Mouse (Mus musculus): ENCODE data around the gene Fermt1.

Fermt1 gene

DNA sequence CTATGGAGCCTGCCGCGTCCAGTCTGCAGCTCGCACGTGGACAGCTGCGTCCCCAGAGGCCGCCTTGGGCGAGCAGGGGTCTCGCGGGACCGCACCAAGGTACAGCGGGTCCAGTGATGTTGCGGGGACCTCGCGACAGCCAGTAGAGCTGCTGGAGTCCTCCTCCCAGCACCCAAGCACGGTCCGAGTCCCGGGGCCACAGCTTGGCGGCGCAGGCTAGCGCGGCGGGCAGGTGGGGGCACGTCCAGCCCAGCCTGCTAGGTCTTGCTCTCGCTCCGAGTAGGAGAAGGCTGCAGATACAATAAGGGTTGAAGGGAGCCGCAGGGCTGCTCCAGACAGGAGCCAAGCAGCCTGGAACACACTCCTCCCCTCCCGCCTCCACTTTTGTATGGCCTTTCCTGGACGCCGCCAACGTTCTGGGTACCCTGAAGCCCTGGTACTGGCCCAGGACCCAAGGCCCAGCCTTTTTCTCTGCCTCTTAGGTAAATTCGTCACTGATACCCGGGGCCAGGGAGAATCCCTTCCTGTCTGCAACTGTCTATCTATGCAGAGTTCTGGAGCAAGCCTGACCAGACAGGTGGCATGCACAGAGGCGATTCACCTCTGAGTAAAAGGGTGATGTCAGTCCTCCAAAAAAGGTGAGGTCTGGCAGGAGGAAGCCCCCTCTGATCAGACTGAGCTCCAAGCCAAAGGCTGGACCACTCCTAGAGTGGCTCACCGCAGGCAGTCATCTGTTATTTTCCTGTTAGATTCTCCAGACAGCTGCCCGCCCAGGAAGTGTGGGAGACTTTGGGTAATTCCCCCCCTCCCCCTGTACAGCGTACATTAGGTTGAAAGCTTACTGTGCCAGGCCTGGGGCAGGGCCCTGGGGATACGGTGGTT is at the start of gene Fermt1:
Gene Fermt1 (minus strand): TSS at position 581 of the 882 bp plus-strand sequence.
- no peak for DNase-seq (ENCODE audit: low spot score in 2 of 2)

DNA sequence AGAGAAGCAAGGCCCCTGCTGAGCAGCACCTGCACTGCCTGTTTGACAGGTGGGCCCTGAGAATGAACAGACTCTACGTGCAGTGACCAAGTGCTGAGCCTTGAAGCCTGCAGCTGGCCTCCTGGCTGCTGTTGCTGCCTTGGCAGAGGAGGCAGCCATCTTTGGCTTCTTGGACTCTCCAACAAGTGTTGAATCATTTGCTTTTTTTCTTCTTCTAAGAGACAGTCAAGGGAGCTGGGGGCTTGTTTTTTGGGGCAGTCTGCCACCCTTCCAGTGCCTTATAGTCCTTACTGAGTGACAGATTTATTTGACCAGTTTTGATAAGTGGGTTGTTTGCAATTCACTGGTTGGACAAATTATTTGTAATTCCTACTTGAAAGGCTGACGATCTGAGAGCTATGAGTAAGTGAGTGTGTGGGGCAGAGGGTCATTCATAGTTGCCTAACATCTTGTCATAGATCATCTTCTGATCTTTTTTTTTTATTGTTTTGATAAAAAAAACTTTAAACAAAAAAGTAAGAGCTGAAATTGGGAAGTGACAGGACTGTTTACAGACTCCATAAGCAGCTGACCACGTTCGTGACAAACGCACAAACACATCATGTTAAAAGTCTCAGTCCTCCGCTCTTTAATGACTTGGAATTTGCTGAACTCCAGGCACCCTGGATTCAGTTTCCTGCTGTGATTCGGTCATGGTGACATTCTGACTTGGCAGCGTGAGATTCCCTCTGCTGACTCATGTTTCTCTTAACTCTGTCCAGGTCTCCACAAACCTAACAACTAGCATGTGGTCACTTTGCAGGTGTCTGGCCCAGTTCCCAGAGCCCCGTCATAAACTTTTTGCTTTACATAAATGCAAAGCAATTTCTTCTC is 47.2 kb upstream of the Fermt1 start:
- DNase-seq (ENCODE audit: low spot score in 2 of 2) = no peak

DNA sequence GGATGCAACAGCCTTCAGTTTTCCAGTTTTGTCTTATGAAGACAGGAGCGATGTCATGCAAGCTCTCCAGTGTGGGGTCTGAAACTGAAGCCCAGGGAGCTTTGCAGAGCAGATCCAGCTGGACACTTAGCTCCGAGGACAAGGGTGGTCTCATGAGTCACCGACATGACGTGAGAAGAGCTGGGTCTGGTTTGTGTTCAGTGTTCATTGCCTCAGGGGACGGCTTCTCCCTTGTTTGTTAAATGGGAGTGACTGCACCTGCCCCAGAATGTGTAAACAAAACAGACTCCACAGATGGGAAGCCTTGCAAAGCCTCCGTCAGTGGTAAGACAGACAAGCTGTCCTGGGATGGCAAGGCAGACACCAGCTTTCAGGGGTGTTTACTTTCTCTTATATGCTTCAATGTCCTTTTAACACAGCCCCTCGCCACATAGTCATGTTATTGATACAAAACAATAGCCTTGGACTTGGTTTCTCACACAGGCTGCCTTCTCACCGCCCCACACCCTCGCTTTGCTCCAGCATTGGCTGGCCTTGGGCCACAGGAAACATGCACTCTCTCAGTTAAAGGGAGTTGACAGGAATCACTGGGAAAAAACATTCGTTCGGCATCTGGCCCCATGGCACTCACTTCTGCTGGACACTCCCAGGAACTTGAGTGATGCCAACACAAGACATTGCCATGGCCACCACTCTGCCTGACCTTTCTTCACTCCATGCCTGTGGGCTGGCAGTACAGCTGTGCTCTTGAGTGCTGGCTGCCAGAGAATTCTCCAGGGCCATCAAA is 44.3 kb upstream of the Fermt1 start:
- no peak for DNase-seq (ENCODE audit: low spot score in 2 of 2)

DNA sequence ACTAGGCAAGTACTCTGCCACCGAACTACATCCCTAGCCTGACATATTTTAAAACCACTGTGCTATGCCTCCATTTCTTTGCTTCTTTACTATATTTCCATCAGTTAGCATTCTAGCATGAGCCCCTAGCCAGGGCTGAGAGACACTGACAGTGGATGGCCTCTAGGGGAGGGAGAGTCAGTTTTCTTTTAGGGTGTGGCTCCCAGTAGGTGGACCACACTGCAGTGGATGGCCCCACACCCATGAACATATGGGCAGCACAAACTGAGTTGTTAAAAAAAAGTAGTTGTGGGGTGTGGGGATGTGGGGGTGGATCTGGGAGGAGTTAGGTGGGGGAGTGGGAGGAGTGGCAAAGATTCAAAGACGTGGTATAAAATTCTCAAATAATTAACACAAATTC is 27.6 kb upstream of the Fermt1 start:
- DNase-seq (ENCODE audit: low spot score in 2 of 2) = no peak

DNA sequence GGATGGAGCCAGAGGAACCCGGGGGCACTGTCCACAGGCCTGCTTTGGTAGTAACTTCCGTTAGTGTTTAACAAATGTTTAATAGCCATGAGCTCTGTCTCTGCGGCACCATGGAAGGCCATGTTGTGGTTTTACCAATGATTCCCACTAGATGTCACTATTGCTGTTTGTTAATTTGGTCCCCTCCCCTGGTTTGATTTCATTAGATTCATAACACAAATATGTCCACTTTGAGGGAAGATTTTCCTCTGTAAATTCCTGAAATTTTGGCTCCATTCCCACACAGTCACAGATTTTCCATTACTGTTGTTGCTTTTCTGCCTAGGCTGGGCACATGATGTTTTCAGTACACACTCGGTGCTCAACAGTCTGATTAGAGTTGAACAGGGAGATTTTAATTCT is 25.1 kb upstream of the Fermt1 start:
- DNase-seq (ENCODE audit: low spot score in 2 of 2) = no peak

DNA sequence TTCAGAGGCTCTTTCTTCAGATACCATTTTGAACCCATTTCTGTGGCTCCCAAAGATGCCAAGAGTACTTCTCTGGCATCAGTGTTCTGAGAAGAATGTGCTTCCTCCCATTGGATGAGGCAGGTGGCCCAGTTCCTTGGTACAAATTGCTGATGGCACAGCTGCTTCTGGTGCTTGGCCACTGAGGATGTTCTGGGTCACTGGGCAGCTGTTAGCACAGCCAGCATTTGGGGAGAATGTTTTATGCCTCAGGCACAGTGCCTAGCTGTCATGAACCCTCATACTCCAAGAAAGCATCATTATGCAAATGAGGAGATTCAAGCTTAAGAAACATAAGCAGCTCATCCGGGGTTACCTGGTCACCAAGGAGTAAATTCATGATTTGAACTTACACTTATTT is 12.1 kb upstream of the Fermt1 start:
- no peak for DNase-seq (ENCODE audit: low spot score in 2 of 2)

DNA sequence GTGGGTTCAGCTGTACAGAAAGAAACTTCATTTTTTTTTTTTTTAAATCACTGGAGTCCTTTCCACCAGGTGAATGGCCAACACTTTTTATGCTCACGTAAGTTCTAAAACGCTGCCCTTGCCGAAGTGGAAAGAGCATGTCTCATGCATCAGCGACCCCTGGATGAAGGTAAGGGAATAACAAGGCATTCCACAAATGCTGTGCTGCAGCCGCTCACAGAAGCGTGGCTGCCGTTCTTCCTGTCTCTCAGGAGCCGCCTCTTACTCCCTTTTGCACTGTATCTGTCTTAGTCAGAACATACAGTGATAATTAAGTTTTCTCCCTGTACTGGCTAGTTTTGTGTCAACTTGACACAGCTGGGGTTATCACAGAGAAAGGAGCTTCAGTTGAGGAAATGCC is 6.5 kb upstream of the Fermt1 start:
- DNase-seq (ENCODE audit: low spot score in 2 of 2) = no peak

DNA sequence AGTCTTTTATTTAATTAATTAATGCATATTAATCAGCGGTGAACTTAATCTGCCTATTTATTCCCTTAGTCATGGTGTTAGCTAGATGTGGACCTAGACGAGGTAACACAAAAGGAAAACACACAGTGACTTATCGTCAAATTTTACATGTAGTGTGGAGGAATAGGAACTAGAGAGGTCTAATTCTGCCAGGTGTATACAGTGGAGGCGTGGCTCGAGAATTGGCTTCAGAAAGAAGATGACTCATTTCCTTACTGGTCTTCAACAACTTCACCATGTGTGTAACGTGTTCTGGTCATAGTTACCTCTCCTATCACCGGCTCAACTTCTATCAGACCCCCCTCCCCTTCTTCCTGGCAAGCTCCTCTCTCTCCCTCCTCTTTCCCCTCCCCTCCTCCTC is 2.5 kb upstream of the Fermt1 start:
- no peak for DNase-seq (ENCODE audit: low spot score in 2 of 2)

DNA sequence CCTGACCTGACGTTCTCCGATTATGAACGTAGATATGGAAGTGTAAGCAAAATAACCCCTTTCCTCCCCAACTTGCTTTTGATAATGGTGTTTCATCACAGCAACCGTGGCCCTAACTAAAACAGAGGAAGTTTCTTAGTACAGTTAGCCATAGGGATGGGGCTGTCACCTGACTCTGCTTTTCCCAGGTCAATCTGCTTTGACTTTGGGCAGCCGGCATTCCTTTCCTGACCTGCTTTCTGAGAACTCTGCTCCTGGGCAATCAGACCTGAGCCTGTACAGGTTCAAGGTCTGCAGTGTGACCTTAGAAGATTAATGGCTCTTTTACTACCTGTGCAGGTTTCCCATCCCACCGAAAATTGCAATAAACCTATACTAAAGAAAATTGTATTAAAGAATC is 1.3 kb upstream of the Fermt1 start:
- no peak for DNase-seq (ENCODE audit: low spot score in 2 of 2)

DNA sequence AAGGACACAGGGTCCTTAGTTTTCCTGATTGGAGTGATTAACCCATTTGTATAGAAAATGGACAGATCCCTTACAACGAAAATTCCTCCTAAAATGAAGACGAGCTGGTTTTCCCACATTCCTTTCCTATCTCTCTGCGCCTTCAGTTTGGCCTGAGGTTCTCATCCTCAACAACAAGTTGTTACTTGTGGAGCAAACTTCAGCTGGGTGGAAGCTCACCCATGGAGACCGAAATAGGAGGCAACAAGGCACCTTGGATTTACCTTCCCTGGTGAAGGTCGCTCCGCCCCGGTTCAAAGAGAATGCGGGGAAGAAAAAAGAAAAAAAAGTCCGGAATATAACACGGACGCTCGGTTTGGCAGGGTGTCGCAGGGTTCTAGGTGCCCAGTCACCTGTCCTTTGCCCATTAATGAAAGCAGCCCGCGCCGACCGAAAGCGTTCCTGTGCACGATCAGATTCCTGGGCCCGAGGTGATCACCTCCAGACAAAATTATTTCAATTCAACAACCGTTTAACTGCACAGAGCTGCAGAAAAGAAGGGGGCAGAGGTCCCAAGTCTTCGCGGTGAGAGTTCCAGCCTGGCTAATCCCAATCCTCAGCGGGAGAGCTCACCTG is 888 bp downstream of the Fermt1 start:
- DNase-seq (ENCODE audit: low spot score in 2 of 2) = no peak

DNA sequence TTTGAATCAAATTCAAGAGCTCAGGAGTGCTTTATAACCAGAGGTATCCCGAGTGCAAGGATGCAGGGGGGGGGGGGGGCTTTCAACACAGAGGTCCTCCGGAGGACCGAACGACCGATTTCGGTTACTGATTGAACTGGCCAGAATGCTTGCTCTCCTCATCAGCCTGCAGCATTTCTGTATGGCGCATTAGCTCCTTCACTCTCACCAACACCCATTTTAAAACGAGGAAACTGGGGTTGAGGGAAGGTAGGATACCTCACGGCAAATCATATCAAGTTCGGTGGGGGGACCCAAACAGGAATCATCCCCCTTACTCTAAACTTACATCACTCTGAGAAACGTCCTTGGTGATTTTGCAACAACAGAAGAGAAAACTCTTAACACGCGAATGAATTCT is 1.7 kb downstream of the Fermt1 start:
- no peak for DNase-seq (ENCODE audit: low spot score in 2 of 2)

DNA sequence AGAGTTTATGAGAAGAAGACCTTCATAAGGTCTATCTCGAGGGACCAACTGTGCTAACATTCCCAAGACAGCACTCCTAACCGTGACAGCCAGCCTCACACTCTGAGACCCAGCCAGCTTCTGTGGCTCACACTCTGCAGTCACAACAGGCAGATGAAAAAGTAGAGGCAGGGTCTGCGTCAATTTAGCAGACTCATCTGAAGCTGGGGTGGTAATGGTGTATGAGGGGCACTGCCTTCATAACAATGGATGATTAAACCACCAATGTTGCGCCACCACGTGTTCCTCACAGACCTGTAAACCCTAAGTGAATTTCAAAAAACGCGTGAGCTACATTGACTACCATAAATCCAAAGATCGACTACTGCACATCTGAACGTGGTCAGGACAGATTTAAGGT is 2.1 kb downstream of the Fermt1 start:
- DNase-seq (ENCODE audit: low spot score in 2 of 2) = no peak

DNA sequence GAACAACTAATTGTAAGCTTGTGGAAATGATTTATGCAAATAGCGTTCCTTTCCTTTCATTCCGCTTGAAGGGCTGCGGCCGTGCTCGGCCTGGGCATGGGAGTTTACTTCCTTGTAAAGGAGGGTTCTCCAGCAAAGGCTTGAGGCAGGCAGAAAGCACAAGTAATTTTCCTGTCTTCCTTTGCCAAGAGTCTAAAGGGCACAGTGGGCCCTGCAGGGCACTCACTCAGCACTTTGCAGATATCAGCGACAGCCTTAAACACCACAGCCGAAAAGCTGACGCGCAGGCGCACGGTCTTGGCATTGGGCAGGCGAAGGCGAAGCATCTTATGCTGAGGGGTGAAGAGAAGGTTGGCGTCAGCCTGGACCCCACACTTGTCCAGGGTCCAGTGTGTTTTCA is 6.7 kb downstream of the Fermt1 start:
- DNase-seq (ENCODE audit: low spot score in 2 of 2) = no peak

DNA sequence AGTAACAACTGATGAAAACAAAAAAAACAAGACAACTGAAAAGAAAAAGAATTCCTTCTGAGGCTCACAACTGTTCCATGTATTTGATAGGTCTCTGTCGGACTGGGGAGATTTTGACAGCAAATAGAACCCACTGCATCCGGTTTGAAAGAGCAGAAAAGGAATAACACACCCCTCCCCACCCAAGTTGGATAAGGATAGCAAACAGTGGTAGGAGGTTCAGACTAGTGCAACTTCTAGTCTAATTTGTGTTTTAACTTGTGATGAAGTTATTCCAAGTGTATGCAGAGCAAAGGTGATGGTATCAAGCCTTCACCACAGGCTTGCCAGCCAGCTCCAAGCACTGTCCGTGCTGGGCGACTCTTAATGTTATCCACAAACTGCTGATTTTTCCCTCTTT is 9.5 kb downstream of the Fermt1 start:
- DNase-seq (ENCODE audit: low spot score in 2 of 2) = no peak

DNA sequence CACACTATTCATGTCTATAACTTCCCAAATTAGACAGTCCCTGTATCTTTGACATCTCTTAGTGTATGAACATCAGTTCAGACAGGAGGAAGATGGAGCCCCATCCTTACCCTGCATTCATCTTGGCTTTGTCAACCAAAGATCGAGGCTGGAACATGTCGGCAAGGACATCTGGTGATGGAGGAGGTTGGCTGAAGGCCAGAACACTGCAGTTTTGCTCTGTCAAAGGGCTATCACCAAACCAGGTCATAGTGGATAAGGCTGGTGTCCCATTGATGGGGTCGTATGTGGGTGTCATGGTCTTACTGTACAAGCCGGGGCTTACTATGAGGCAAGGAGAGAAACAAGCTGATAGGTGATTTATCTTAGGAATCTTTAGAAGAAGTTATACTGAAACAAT is 11.0 kb downstream of the Fermt1 start:
- DNase-seq (ENCODE audit: low spot score in 2 of 2) = no peak

DNA sequence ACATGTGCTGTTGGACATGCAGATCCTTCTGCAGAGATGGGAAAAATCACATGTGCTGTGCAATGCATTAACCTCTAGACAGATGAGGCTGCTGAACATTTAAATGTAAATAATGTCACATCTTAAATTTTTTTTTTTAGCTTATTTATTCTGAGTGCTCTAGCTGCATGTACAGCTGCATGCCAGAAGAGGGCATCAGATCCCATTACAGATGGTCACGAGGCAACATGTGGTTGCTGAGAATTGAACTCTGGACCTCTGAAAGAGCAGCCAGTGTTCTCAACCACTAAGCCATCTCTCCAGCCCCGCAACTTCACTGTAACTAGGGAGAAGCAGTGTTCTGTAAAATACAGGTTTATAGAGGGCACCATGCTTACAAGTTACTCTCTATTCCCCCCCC is 11.6 kb downstream of the Fermt1 start:
- no peak for DNase-seq (ENCODE audit: low spot score in 2 of 2)

DNA sequence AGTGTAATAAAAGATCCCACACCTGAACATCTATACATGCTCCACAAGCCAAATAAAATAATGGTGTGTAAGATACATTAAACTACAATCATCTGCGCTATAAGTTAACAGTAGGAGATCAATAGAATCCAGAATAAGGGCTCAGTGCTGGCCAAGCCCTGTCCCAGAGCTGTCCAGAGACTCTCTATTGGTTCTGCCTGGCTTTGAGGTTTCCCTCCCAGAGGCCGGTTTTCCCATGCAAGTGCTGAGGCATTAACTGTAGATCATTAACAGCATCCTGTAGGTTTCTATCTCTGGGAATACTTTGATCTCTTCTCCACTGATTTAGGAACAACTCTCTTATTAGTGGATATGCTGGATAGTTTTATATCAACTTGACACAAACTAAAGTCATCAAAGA is 16.7 kb downstream of the Fermt1 start:
- no peak for DNase-seq (ENCODE audit: low spot score in 2 of 2)

DNA sequence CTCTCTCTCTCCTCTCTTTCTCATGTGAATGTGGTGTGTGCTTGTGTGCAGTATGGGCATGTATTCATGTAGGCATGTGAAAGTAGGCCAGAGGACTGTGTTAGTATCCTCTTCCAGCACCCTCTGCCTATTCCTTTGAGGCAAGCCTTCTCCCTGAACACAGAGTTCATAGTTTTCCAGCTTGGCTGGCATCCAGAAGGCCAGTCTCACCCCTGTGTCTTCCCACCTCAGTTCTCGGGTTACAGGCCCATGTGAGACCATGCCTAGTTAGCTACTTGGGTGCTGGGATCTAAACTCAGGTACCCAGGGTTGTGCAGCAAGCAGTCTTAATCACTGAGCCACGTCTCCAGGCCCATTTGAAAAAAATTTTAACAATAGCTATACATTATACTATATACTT is 17.8 kb downstream of the Fermt1 start:
- DNase-seq (ENCODE audit: low spot score in 2 of 2) = no peak

DNA sequence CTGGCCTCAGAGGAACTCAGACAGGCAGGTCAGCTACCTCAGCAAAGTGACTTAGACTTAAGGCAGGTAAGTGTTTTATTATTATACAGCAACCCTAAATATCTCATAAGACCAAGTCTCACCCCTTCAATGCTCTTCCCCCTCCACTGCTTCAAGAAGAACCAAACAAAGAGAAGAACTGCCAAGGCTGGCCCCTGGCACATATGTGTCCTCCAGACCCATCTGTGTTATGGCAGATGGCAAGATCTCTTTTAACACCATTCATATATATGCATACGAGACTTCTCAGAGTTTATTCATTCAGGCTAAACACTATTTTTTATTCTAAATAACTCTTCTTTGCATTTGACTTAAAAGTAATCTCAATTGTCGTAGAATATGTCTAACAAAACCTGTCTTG is 18.4 kb downstream of the Fermt1 start:
- DNase-seq (ENCODE audit: low spot score in 2 of 2) = no peak

DNA sequence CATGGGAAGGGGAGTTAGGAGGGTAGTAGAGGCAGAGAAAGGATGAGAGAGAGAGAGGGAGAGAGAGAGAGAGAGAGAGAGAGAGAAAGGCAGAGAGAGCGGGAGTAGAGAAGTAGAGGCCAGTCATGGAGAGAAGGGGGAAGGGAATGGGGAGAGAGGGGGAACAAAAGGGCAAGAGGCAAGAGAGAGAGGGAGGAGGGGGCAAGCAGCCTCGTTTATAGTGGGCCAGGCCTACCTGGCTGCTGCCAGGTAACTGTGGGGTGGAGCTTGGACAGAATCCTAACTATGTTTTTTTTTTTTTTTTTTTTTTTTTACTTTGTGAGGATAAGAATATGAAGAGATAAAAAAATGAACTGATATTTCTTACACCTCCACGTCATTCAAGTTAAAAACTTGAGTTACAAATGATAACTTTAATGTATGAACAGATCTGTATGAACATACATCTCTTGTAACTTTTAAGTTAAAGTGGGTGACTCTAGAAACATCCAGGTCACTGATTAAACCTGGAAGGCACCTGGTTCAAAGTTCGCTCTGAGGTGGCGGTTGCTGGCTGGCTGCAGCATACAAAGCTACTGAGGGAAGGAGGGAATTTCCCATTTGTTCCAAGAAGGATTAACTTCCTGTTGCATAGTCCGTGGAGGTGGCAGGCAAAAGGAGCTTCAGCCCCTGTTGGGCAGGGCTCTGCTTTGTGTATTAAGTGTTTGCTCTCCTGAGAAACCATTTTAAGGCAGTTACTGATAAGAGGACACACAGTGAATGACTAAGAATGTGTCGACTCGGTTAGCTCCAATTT is 22.2 kb downstream of the Fermt1 start:
- DNase-seq (ENCODE audit: low spot score in 2 of 2) = no peak

Data from frontal cortex, postnatal 10 days (tissue).